Mouse (Mus musculus): Measurements from ENCODE around the gene Clic1. TPM values are rescaled to one million over a fixed set of nuclear protein-coding genes. Genes with fewer than 3 reads are reported as not detected.
A peak's percentile ranks its signal among the peaks of the same experiment; 100 is the strongest.

Clic1 gene
- polyA plus RNA-seq, 2 experiments: 103 to 229 TPM

- Histone ChIP-seq H3K27me3 (ENCODE audit: control insufficient read depth, insufficient read depth, low read length) (no peaks in the 10 kb centered on the region), H3K36me3 (ENCODE audit: control insufficient read depth, insufficient read depth, low read length) (peaks cover 95% of the 10 kb centered on the region), H3K4me3 (replicated peaks; ENCODE audit: low read length) (no peak overlapping the region), H3K9me3 (ENCODE audit: control insufficient read depth, low read length) (no peaks in the 10 kb centered on the region), H3K4me2 (replicated peaks; ENCODE audit: low read depth, low read length, severe bottlenecking) (no peak overlapping the region), H3K27ac (replicated peaks; ENCODE audit: low read depth, low read length) (no peak overlapping the region), H3K9ac (ENCODE audit: low read depth, low read length, severe bottlenecking) (no peak overlapping the region), H3K4me1 (ENCODE audit: control insufficient read depth, insufficient read depth, low read length) (no peaks in the 10 kb centered on the region)
- DNase-seq (ENCODE audit: low spot score) (no peak), ATAC-seq (ENCODE audit: low FRiP score, low read depth) (no peak)
- WGBS: 91% methylated on average over 7 of the region's 7 CpGs
- no peak for TF ChIP-seq POLR2A (IDR thresholded peaks at IDR 0.05; ENCODE audit: borderline replicate concordance, extremely low read depth, insufficient read depth, insufficient read length)
Measured at GRCm38 (mm10) chr17:35009586-35009985, 40.2 kb upstream of the Clic1 start.

GRCm38 (mm10) chr17:35011440-35011839 is 38.3 kb upstream of the Clic1 start:
- Histone ChIP-seq H3K4me3 (replicated peaks; ENCODE audit: low read length) (no peak overlapping the region), H3K9ac (ENCODE audit: low read depth, low read length, severe bottlenecking) (no peak overlapping the region), H3K36me3 (ENCODE audit: control insufficient read depth, insufficient read depth, low read length) (peaks cover 98% of the 10 kb centered on the region), H3K4me1 (ENCODE audit: control insufficient read depth, insufficient read depth, low read length) (no peaks in the 10 kb centered on the region), H3K27ac (replicated peaks; ENCODE audit: low read depth, low read length) (no peak overlapping the region), H3K4me2 (replicated peaks; ENCODE audit: low read depth, low read length, severe bottlenecking) (no peak overlapping the region), H3K9me3 (ENCODE audit: control insufficient read depth, low read length) (no peaks in the 10 kb centered on the region), H3K27me3 (ENCODE audit: control insufficient read depth, insufficient read depth, low read length) (no peaks in the 10 kb centered on the region)
- TF ChIP-seq POLR2A (IDR thresholded peaks at IDR 0.05; ENCODE audit: borderline replicate concordance, extremely low read depth, insufficient read depth, insufficient read length): no peak
- ATAC-seq (ENCODE audit: low FRiP score, low read depth) (no peak), DNase-seq (ENCODE audit: low spot score) (no peak)
- 94% methylated on average over 8 of the region's 8 CpGs for WGBS

GRCm38 (mm10) chr17:35012430-35012829 is 37.3 kb upstream of the Clic1 start:
- no peak overlapping the region for H3K4me2 ChIP-seq (replicated peaks; ENCODE audit: low read depth, low read length, severe bottlenecking)
- no peak overlapping the region for H3K9ac ChIP-seq (ENCODE audit: low read depth, low read length, severe bottlenecking)
- no peaks in the 10 kb centered on the region for H3K27me3 ChIP-seq (ENCODE audit: control insufficient read depth, insufficient read depth, low read length)
- peaks cover 95% of the 10 kb centered on the region for H3K36me3 ChIP-seq (ENCODE audit: control insufficient read depth, insufficient read depth, low read length)
- no peak for DNase-seq (ENCODE audit: low spot score)
- H3K27ac ChIP-seq (replicated peaks; ENCODE audit: low read depth, low read length): no peak overlapping the region
- no peak for ATAC-seq (ENCODE audit: low FRiP score, low read depth)
- H3K9me3 ChIP-seq (ENCODE audit: control insufficient read depth, low read length): no peaks in the 10 kb centered on the region
- 86% methylated on average over 13 of the region's 13 CpGs for WGBS
- no peak overlapping the region for H3K4me3 ChIP-seq (replicated peaks; ENCODE audit: low read length)
- H3K4me1 ChIP-seq (ENCODE audit: control insufficient read depth, insufficient read depth, low read length): no peaks in the 10 kb centered on the region
- TF ChIP-seq POLR2A (IDR thresholded peaks at IDR 0.05; ENCODE audit: borderline replicate concordance, extremely low read depth, insufficient read depth, insufficient read length): no peak

- 89% methylated on average over 6 of the region's 6 CpGs for WGBS
- H3K36me3 ChIP-seq (ENCODE audit: control insufficient read depth, insufficient read depth, low read length): peaks cover 87% of the 10 kb centered on the region
- no peak for TF ChIP-seq POLR2A (IDR thresholded peaks at IDR 0.05; ENCODE audit: borderline replicate concordance, extremely low read depth, insufficient read depth, insufficient read length)
- no peak overlapping the region for H3K9ac ChIP-seq (ENCODE audit: low read depth, low read length, severe bottlenecking)
- no peak overlapping the region for H3K27ac ChIP-seq (replicated peaks; ENCODE audit: low read depth, low read length)
- H3K27me3 ChIP-seq (ENCODE audit: control insufficient read depth, insufficient read depth, low read length): no peaks in the 10 kb centered on the region
- H3K4me2 ChIP-seq (replicated peaks; ENCODE audit: low read depth, low read length, severe bottlenecking): no peak overlapping the region
- H3K4me1 ChIP-seq (ENCODE audit: control insufficient read depth, insufficient read depth, low read length): no peaks in the 10 kb centered on the region
- no peak overlapping the region for H3K4me3 ChIP-seq (replicated peaks; ENCODE audit: low read length)
- DNase-seq (ENCODE audit: low spot score): no peak
- H3K9me3 ChIP-seq (ENCODE audit: control insufficient read depth, low read length): no peaks in the 10 kb centered on the region
- no peak for ATAC-seq (ENCODE audit: low FRiP score, low read depth)
Measured at GRCm38 (mm10) chr17:35013221-35013620, 36.5 kb upstream of the Clic1 start.

- TF ChIP-seq POLR2A (IDR thresholded peaks at IDR 0.05; ENCODE audit: borderline replicate concordance, extremely low read depth, insufficient read depth, insufficient read length): no peak
- no peak overlapping the region for H3K27ac ChIP-seq (replicated peaks; ENCODE audit: low read depth, low read length)
- no peaks in the 10 kb centered on the region for H3K4me1 ChIP-seq (ENCODE audit: control insufficient read depth, insufficient read depth, low read length)
- no peak overlapping the region for H3K4me2 ChIP-seq (replicated peaks; ENCODE audit: low read depth, low read length, severe bottlenecking)
- H3K9ac ChIP-seq (ENCODE audit: low read depth, low read length, severe bottlenecking): no peak overlapping the region
- WGBS: 91% methylated on average over 16 of the region's 16 CpGs
- no peak overlapping the region for H3K4me3 ChIP-seq (replicated peaks; ENCODE audit: low read length)
- H3K27me3 ChIP-seq (ENCODE audit: control insufficient read depth, insufficient read depth, low read length): no peaks in the 10 kb centered on the region
- peaks cover 69% of the 10 kb centered on the region for H3K36me3 ChIP-seq (ENCODE audit: control insufficient read depth, insufficient read depth, low read length)
- no peaks in the 10 kb centered on the region for H3K9me3 ChIP-seq (ENCODE audit: control insufficient read depth, low read length)
- no peak for DNase-seq (ENCODE audit: low spot score)
- ATAC-seq (ENCODE audit: low FRiP score, low read depth): no peak
Measured at GRCm38 (mm10) chr17:35015296-35015695, 34.5 kb upstream of the Clic1 start.

GRCm38 (mm10) chr17:35016376-35016775 is 33.4 kb upstream of the Clic1 start, which contains the start of gene Vwa7:
Gene Vwa7 (plus strand): TSS chr17:35016579.
- peaks cover 2% of the 10 kb centered on the region; the same call in 1 of the 2 replicates for H3K4me1 ChIP-seq (ENCODE audit: control insufficient read depth, insufficient read depth, low read length)
- peak within 1 kb of the TSS; percentile 12; the same call in 1 of the 2 replicates for H3K9ac ChIP-seq (ENCODE audit: low read depth, low read length, severe bottlenecking)
- ATAC-seq (ENCODE audit: low FRiP score, low read depth): no peak
- H3K36me3 ChIP-seq (ENCODE audit: control insufficient read depth, insufficient read depth, low read length): peaks cover 58% of the 10 kb centered on the region
- no peaks in the 10 kb centered on the region for H3K9me3 ChIP-seq (ENCODE audit: control insufficient read depth, low read length)
- WGBS: 55% methylated on average over 12 of the region's 12 CpGs
- H3K4me2 ChIP-seq (replicated peaks; ENCODE audit: low read depth, low read length, severe bottlenecking): no peak within 1 kb of the TSS
- no peak within 1 kb of the TSS for H3K27ac ChIP-seq (replicated peaks; ENCODE audit: low read depth, low read length)
- no peak within 1 kb of the TSS for H3K4me3 ChIP-seq (replicated peaks; ENCODE audit: low read length)
- H3K27me3 ChIP-seq (ENCODE audit: control insufficient read depth, insufficient read depth, low read length): no peaks in the 10 kb centered on the region
- TF ChIP-seq POLR2A (IDR thresholded peaks at IDR 0.05; ENCODE audit: borderline replicate concordance, extremely low read depth, insufficient read depth, insufficient read length): no peak
- no peak for DNase-seq (ENCODE audit: low spot score)
